In the genomic region with DNA sequence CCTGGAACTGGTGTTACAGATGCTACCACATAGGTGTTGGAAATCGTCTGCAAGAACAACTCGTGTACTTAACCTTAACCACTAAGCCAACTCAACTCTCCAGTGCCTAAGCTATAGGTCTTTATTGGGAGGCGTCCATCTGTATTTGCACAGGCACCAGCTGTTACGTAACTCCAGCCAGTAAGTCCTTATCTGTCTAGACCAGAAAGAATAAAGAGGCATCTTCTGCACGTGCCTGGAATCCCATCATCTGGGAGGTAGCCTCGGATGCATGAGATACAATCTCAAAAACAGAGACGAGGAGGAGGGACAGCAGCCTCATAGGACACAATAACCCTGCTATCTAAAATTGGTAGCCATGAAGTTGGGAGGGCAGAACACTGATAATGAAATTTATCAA, we compare ENCODE assay signal across 19 mouse cellular contexts. TPM values are rescaled to one million over a fixed set of nuclear protein-coding genes. Genes with fewer than 3 reads are reported as not detected.
DNase-seq lines count a peak whose midpoint lies in the region; ATAC-seq and TF ChIP-seq lines count a peak whose summit lies in the region.
"Had no signal": no experiment of that assay in that cellular context is flagged by ENCODE, and none has a peak within 500 bp of the region (broad histone marks: within the 10 kb centered on the region; RNA-seq: fewer than 3 reads in every experiment).

No protein-coding gene starts in this region.

- WGBS in liver, embryonic 13.5 days (ENCODE audit: insufficient replicate concordance) = 18% methylated on average over 7 of the region's 7 CpGs
- 89% methylated on average over 7 of the region's 7 CpGs for WGBS in forebrain, embryonic 14.5 days

- TF ChIP-seq RAD21 in MEL (IDR thresholded peaks at IDR 0.05; ENCODE audit: low read depth, low read length) = no peak

- H3K4me2 ChIP-seq in liver, embryonic 13.5 days = 0 out of 2 replicates have a peak overlapping the region, but pooled peaks have one; percentile 6
- no peak overlapping the region for H3K4me2 ChIP-seq in forebrain, embryonic 14.5 days (ENCODE audit: low read length)
- H3K4me2 ChIP-seq: forebrain, embryonic 15.5 days; hindbrain, embryonic 13.5 days; midbrain, embryonic 12.5 days; neural tube, embryonic 13.5 days had no signal

- H3K36me3 ChIP-seq in MEL (ENCODE audit: control insufficient read depth in 1 of 2, insufficient read depth in 2 of 2, low read length in 2 of 2) = peaks cover 12 to 24% of the 10 kb centered on the region in 2 experiments
- H3K36me3 ChIP-seq in liver, embryonic 13.5 days = peaks cover 97% of the 10 kb centered on the region
- H3K36me3 ChIP-seq in forebrain, embryonic 14.5 days (ENCODE audit: control insufficient read depth, insufficient read depth, low read length) = peaks cover 70% of the 10 kb centered on the region

- peak; percentile 66 for DNase-seq in MEL (ENCODE audit: low read depth, low spot score)
- peak; percentile 60 for DNase-seq in c-Kit-positive CD71-positive TER-119-positive erythroid progenitor cells, embryonic 14.5 days (ENCODE audit: low spot score)
- peak; percentile 62 for DNase-seq in liver, embryonic 13.5 days
- no peak for DNase-seq in lung, adult 18-20 months
- no peak for DNase-seq in forebrain, embryonic 14.5 days (ENCODE audit: low spot score)
- DNase-seq: adrenal gland, postnatal 14 days; cerebellum, adult 8-10 months; heart, postnatal 10 days; kidney, adult 8-10 months; kidney, postnatal 25 days; thymus, adult 18-20 months; thymus, postnatal 4 days had no signal

- no peak for TF ChIP-seq CTCF in MEL (IDR thresholded peaks at IDR 0.05 in 2 of 3, conservative IDR thresholded peaks at IDR 0.05 in 1 of 3; ENCODE audit: control insufficient read depth in 1 of 3, insufficient read depth in 1 of 3, low read depth in 2 of 3, low read length in 3 of 3, poor library complexity in 1 of 3, severe bottlenecking in 1 of 3)

- no peak overlapping the region for H3K4me3 ChIP-seq in MEL (ENCODE audit: control insufficient read depth in 1 of 2, insufficient read depth in 1 of 2, low read depth in 2 of 2, low read length in 2 of 2)
- no peak overlapping the region for H3K4me3 ChIP-seq in liver, embryonic 13.5 days (replicated peaks)
- H3K4me3 ChIP-seq in forebrain, embryonic 14.5 days (ENCODE audit: low read depth, low read length) = no peak overlapping the region
- H3K4me3 ChIP-seq: erythroblast, embryonic 14.5 days; forebrain, embryonic 15.5 days; hindbrain, embryonic 13.5 days; midbrain, embryonic 12.5 days; neural tube, embryonic 13.5 days had no signal

- no peaks in the 10 kb centered on the region for H3K27me3 ChIP-seq in MEL (ENCODE audit: control insufficient read depth in 1 of 2, insufficient read depth in 2 of 2, low read length in 2 of 2)
- no peaks in the 10 kb centered on the region for H3K27me3 ChIP-seq in liver, embryonic 13.5 days
- H3K27me3 ChIP-seq in forebrain, embryonic 14.5 days (replicated peaks; ENCODE audit: control insufficient read depth, insufficient read depth, low read length) = no peaks in the 10 kb centered on the region
- H3K27me3 ChIP-seq: forebrain, embryonic 15.5 days; hindbrain, embryonic 13.5 days; midbrain, embryonic 12.5 days; neural tube, embryonic 13.5 days had no signal

- no peak overlapping the region for H3K9ac ChIP-seq in MEL (ENCODE audit: control insufficient read depth, low read depth, low read length, poor library complexity, severe bottlenecking)
- no peak overlapping the region for H3K9ac ChIP-seq in liver, embryonic 13.5 days
- no peak overlapping the region for H3K9ac ChIP-seq in forebrain, embryonic 14.5 days (ENCODE audit: low read length)
- H3K9ac ChIP-seq: forebrain, embryonic 15.5 days; hindbrain, embryonic 13.5 days; midbrain, embryonic 12.5 days; neural tube, embryonic 13.5 days had no signal

- H3K4me1 ChIP-seq in MEL (ENCODE audit: control insufficient read depth in 1 of 2, insufficient read depth in 2 of 2, low read length in 2 of 2) = peaks cover 0 to 13% of the 10 kb centered on the region in 2 experiments; a peak in 3 of 4 replicates
- H3K4me1 ChIP-seq in liver, embryonic 13.5 days (replicated peaks) = peaks cover 31% of the 10 kb centered on the region
- no peaks in the 10 kb centered on the region for H3K4me1 ChIP-seq in forebrain, embryonic 14.5 days (ENCODE audit: control insufficient read depth, insufficient read depth, low read length)
- H3K4me1 ChIP-seq: forebrain, embryonic 15.5 days; hindbrain, embryonic 13.5 days; midbrain, embryonic 12.5 days; neural tube, embryonic 13.5 days had no signal

- H3K79me2 ChIP-seq in MEL (ENCODE audit: control insufficient read depth, insufficient read depth, low read length, poor library complexity) = no peaks in the 10 kb centered on the region

- peak overlapping the region; percentile 6; the same call in 1 of the 2 replicates for H3K27ac ChIP-seq in MEL (ENCODE audit: control insufficient read depth, low read depth, low read length)
- H3K27ac ChIP-seq in liver, embryonic 13.5 days = peak overlapping the region; percentile 83
- H3K27ac ChIP-seq in forebrain, embryonic 14.5 days (ENCODE audit: low read depth, low read length) = no peak overlapping the region
- H3K27ac ChIP-seq: forebrain, embryonic 15.5 days; hindbrain, embryonic 13.5 days; midbrain, embryonic 12.5 days; neural tube, embryonic 13.5 days had no signal

- no peak for TF ChIP-seq POLR2A in MEL (IDR thresholded peaks at IDR 0.05; ENCODE audit: control insufficient read depth in 1 of 2, insufficient read depth in 1 of 2, low read depth in 1 of 2, low read length in 2 of 2, poor library complexity in 1 of 2)

- ATAC-seq in liver, embryonic 13.5 days (ENCODE audit: low read depth) = peak; percentile 86
- peak; percentile 89 for ATAC-seq in megakaryocyte-erythroid progenitor cell, adult 5-6 weeks (replicated peaks; ENCODE audit: low FRiP score, low TSS enrichment, poor library complexity, severe bottlenecking)
- ATAC-seq in frontal cortex, adult (ENCODE audit: low TSS enrichment) = no peak
- no peak for ATAC-seq in forebrain, embryonic 14.5 days
- ATAC-seq: forebrain, embryonic 15.5 days had no signal

- no peaks in the 10 kb centered on the region for H3K9me3 ChIP-seq in MEL (replicated peaks; ENCODE audit: insufficient read depth, low read length)
- H3K9me3 ChIP-seq in liver, embryonic 13.5 days (replicated peaks) = no peaks in the 10 kb centered on the region
- no peaks in the 10 kb centered on the region for H3K9me3 ChIP-seq in forebrain, embryonic 14.5 days (replicated peaks; ENCODE audit: control insufficient read depth, low read length)
- H3K9me3 ChIP-seq: forebrain, embryonic 15.5 days; hindbrain, embryonic 13.5 days; midbrain, embryonic 12.5 days; neural tube, embryonic 13.5 days had no signal

- TF ChIP-seq EP300 in MEL (IDR thresholded peaks at IDR 0.05; ENCODE audit: low read depth in 1 of 2, low read length in 2 of 2) = peak; percentile 54 to 80

TF ChIP-seq in MEL, 35 proteins besides CTCF, POLR2A, EP300 and RAD21 (continues in another document):
- peak; percentile 46; the same call in 1 of the 2 replicates for TF ChIP-seq MYC (IDR thresholded peaks at IDR 0.05; ENCODE audit: low read depth, low read length)

RNA-seq across cellular contexts. Expression of gene Rad54l, which starts 22.5 kb away (rescaled TPM):
- 25.0 and 29.4 TPM in 2 replicates for total RNA-seq in MEL (2012; rRNA removed)
- polyA plus RNA-seq in MEL (2012; ENCODE audit: insufficient read depth in 1 of 2, insufficient read length in 2 of 2, low read depth in 1 of 2, low replicate concordance in 2 of 2, missing spikeins in 1 of 2) = 10 to 100 TPM in 1 of 2 experiments, not detected in 1; 44.0 TPM
- 33.8 and 39.0 TPM in 2 replicates for polyA plus RNA-seq in liver, embryonic 13.5 days (2015; fragmentation: Nextera tagmentation; extraction: Ambion mirVana)
- total RNA-seq in megakaryocyte-erythroid progenitor cell, adult 5-6 weeks (2014; fragmentation: Nextera tagmentation) = 49.4 and 50.1 TPM in 2 replicates
- total RNA-seq in megakaryocyte-erythroid progenitor cell, adult 5-6 weeks (2017) = 23.0 and 35.2 TPM in 2 replicates
- 18.1 and 18.2 TPM in 2 replicates for polyA plus RNA-seq in forebrain, embryonic 14.5 days (2014; fragmentation: Nextera tagmentation; extraction: Ambion mirVana)

RNA-seq across cellular contexts. Expression of gene Pomgnt1, which starts 22.7 kb away (rescaled TPM):
- total RNA-seq in MEL (2012; rRNA removed) = 29.1 and 35.3 TPM in 2 replicates
- polyA plus RNA-seq in MEL (2012; ENCODE audit: insufficient read depth in 1 of 2, insufficient read length in 2 of 2, low read depth in 1 of 2, low replicate concordance in 2 of 2, missing spikeins in 1 of 2) = 10 to 100 TPM in 1 of 2 experiments, not detected in 1; 33.6 TPM
- 13.3 and 14.4 TPM in 2 replicates for polyA plus RNA-seq in liver, embryonic 13.5 days (2015; fragmentation: Nextera tagmentation; extraction: Ambion mirVana)
- total RNA-seq in megakaryocyte-erythroid progenitor cell, adult 5-6 weeks (2014; fragmentation: Nextera tagmentation) = 26.4 and 31.7 TPM in 2 replicates
- total RNA-seq in megakaryocyte-erythroid progenitor cell, adult 5-6 weeks (2017) = 15.0 and 26.1 TPM in 2 replicates
- polyA plus RNA-seq in forebrain, embryonic 14.5 days (2014; fragmentation: Nextera tagmentation; extraction: Ambion mirVana) = 54.8 and 56.0 TPM in 2 replicates

RNA-seq across cellular contexts. Expression of gene Lrrc41, which starts 25.9 kb away (rescaled TPM):
- total RNA-seq in MEL (2012; rRNA removed) = 52.8 and 64.4 TPM in 2 replicates
- polyA plus RNA-seq in MEL (2012; ENCODE audit: insufficient read depth in 1 of 2, insufficient read length in 2 of 2, low read depth in 1 of 2, low replicate concordance in 2 of 2, missing spikeins in 1 of 2) = 10 to 100 TPM in 1 of 2 experiments, not detected in 1; 73.3 TPM
- 28.5 and 32.5 TPM in 2 replicates for polyA plus RNA-seq in liver, embryonic 13.5 days (2015; fragmentation: Nextera tagmentation; extraction: Ambion mirVana)
- total RNA-seq in megakaryocyte-erythroid progenitor cell, adult 5-6 weeks (2014; fragmentation: Nextera tagmentation) = 29.8 and 30.8 TPM in 2 replicates
- total RNA-seq in megakaryocyte-erythroid progenitor cell, adult 5-6 weeks (2017) = 16.4 and 20.6 TPM in 2 replicates
- polyA plus RNA-seq in forebrain, embryonic 14.5 days (2014; fragmentation: Nextera tagmentation; extraction: Ambion mirVana) = 67.9 and 74.0 TPM in 2 replicates

RNA-seq across cellular contexts. Expression of gene Uqcrh, which starts 26.1 kb away (rescaled TPM):
- 444 and 529 TPM in 2 replicates for total RNA-seq in MEL (2012; rRNA removed)
- polyA plus RNA-seq in MEL (2012; ENCODE audit: insufficient read depth in 1 of 2, insufficient read length in 2 of 2, low read depth in 1 of 2, low replicate concordance in 2 of 2, missing spikeins in 1 of 2) = 100 to 1,000 TPM; 392 to 414 TPM
- polyA plus RNA-seq in liver, embryonic 13.5 days (2015; fragmentation: Nextera tagmentation; extraction: Ambion mirVana) = 366 and 368 TPM in 2 replicates
- 1,038 and 1,202 TPM in 2 replicates for total RNA-seq in megakaryocyte-erythroid progenitor cell, adult 5-6 weeks (2014; fragmentation: Nextera tagmentation)
- total RNA-seq in megakaryocyte-erythroid progenitor cell, adult 5-6 weeks (2017) = 483 and 550 TPM in 2 replicates
- 479 and 583 TPM in 2 replicates for polyA plus RNA-seq in forebrain, embryonic 14.5 days (2014; fragmentation: Nextera tagmentation; extraction: Ambion mirVana)

RNA-seq across cellular contexts. Expression of gene Nsun4, which starts 47.3 kb away (rescaled TPM):
- total RNA-seq in MEL (2012; rRNA removed) = 13.6 and 14.9 TPM in 2 replicates
- polyA plus RNA-seq in MEL (2012; ENCODE audit: insufficient read depth in 1 of 2, insufficient read length in 2 of 2, low read depth in 1 of 2, low replicate concordance in 2 of 2, missing spikeins in 1 of 2) = 10 to 100 TPM in 1 of 2 experiments, not detected in 1; 11.8 TPM
- 9.4 and 11.2 TPM in 2 replicates for polyA plus RNA-seq in liver, embryonic 13.5 days (2015; fragmentation: Nextera tagmentation; extraction: Ambion mirVana)
- total RNA-seq in megakaryocyte-erythroid progenitor cell, adult 5-6 weeks (2014; fragmentation: Nextera tagmentation) = 11.5 and 12.5 TPM in 2 replicates
- 11.2 and 12.5 TPM in 2 replicates for total RNA-seq in megakaryocyte-erythroid progenitor cell, adult 5-6 weeks (2017)
- 14.2 and 15.3 TPM in 2 replicates for polyA plus RNA-seq in forebrain, embryonic 14.5 days (2014; fragmentation: Nextera tagmentation; extraction: Ambion mirVana)

Comparison
In these comparisons a context has a peak if more than half of its experiments do, and no peak if none do; other contexts are left out.
1. DNase-seq: peak in MEL (single experiment), c-Kit-positive CD71-positive TER-119-positive erythroid progenitor cells, embryonic 14.5 days (single experiment) and liver, embryonic 13.5 days (single experiment); none in lung, adult 18-20 months (0 of 2) and forebrain, embryonic 14.5 days (single experiment).
2. ATAC-seq: peak in liver, embryonic 13.5 days (single experiment) and megakaryocyte-erythroid progenitor cell, adult 5-6 weeks (single experiment); none in frontal cortex, adult (single experiment) and forebrain, embryonic 14.5 days (single experiment).